ENCODE assay signal across 8 mouse cellular contexts in the genomic region with DNA sequence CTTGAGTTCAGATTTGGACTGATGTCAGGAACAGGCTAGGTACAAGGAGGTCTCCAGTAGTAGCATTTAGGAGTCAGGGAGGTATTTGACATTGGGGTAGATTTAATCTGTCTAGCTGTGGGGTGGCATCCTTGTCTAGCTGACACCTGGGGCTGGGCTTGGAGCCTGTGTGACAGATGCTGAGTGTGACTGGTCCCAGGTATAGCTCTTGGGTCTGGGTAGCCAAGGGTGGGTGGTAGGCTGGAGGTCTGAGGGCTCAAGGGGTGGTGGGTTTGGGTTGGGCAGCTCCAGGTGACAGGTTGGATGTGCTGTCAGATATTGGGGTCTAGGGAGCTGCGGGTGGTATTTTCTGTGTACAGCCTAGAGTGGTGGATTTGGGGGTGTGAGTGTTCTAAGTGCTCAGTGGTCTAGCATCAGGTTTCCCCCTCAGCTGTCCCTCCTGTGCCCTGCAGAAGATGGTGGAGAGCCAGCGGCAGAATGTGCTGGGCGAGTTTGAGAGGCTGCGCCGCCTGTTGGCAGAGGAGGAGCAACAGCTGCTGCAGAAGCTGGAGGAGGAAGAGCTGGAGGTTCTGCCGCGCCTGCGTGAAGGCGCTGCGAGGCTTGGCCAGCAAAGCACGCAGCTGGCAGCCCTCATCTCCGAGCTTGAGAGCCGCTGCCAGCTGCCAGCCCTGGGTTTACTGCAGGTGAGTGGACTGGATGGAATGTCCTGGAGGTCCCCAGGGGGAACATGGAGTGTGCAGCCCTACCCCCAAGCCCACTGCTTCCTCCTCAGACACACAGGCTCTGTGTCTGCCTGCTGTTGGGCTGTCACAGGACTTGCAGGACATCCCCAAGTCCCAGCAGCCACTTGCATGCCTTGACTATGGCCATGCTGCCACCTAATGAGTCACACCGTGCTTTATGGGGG. TPM values are rescaled to one million over a fixed set of nuclear protein-coding genes. Genes with fewer than 3 reads are reported as not detected.
DNase-seq lines count a peak whose midpoint lies in the region; ATAC-seq and TF ChIP-seq lines count a peak whose summit lies in the region.

No protein-coding gene starts in this region.

- no peak overlapping the region for H3K4me2 ChIP-seq in neural tube, embryonic 11.5 days (ENCODE audit: low read depth)

- peak; percentile 90 for TF ChIP-seq CTCF in bone marrow, adult 2 months (IDR thresholded peaks at IDR 0.05; ENCODE audit: control insufficient read depth, insufficient read depth, low read length)

- H3K36me3 ChIP-seq in neural tube, embryonic 11.5 days (ENCODE audit: control insufficient read depth, insufficient read depth, low read length), result peaks cover 8% of the 10 kb centered on the region

- DNase-seq in neural tube, embryonic 11.5 days (ENCODE audit: low spot score), result peak; percentile 49
- no peak for DNase-seq in neural tube, embryonic 10.5 days (ENCODE audit: extremely low spot score, low spot score)
- DNase-seq in gastrocnemius, postnatal 4 days (ENCODE audit: low spot score in 2 of 2), result peak; percentile 42 to 80
- peak; percentile 48 to 72 for DNase-seq in kidney, postnatal 25 days
- peak; percentile 80 for DNase-seq in lung, postnatal 10 days
- DNase-seq in skeletal muscle tissue, adult 2 months (ENCODE audit: low read depth, low spot score), result peak; percentile 95

- H3K4me3 ChIP-seq in neural tube, embryonic 11.5 days (ENCODE audit: low read depth, low read length), result no peak overlapping the region
- H3K4me3 ChIP-seq in bone marrow, adult 2 months (replicated peaks; ENCODE audit: control insufficient read depth, low read depth, low read length), result no peak overlapping the region

- H3K9ac ChIP-seq in neural tube, embryonic 11.5 days (ENCODE audit: low read length), result no peak overlapping the region

- no peak for ATAC-seq in neural tube, embryonic 11.5 days (ENCODE audit: insufficient read depth, low FRiP score, low TSS enrichment)
- ATAC-seq in cerebellum, adult (ENCODE audit: insufficient number of reproducible peaks, low FRiP score, low TSS enrichment), result no peak

- peaks cover 21% of the 10 kb centered on the region for H3K4me1 ChIP-seq in neural tube, embryonic 11.5 days (ENCODE audit: control insufficient read depth, insufficient read depth, low read length)
- peaks cover 11% of the 10 kb centered on the region for H3K4me1 ChIP-seq in bone marrow, adult 2 months (ENCODE audit: control insufficient read depth, insufficient read depth, low read length)

- WGBS in neural tube, embryonic 11.5 days, result 68% methylated on average over 14 of the region's 14 CpGs
- 21% methylated on average over 14 of the region's 14 CpGs for WGBS in bone marrow, adult 2 months

- no peak overlapping the region for H3K27ac ChIP-seq in neural tube, embryonic 11.5 days (ENCODE audit: low read depth, low read length)
- peak overlapping the region; percentile 70 for H3K27ac ChIP-seq in bone marrow, adult 2 months (ENCODE audit: control insufficient read depth, insufficient read depth, low read depth, low read length, poor library complexity)

- no peaks in the 10 kb centered on the region for H3K9me3 ChIP-seq in neural tube, embryonic 11.5 days (ENCODE audit: control insufficient read depth, low read length)

- TF ChIP-seq POLR2A in bone marrow, adult 2 months (IDR thresholded peaks at IDR 0.05; ENCODE audit: borderline replicate concordance, control insufficient read depth, low read depth, low read length), result peak; percentile 68; the same call in 1 of the 2 replicates

- H3K27me3 ChIP-seq in neural tube, embryonic 11.5 days (ENCODE audit: control insufficient read depth, insufficient read depth, low read length), result no peaks in the 10 kb centered on the region

RNA-seq across cellular contexts. Expression of a gene that starts 3.9 kb away (rescaled TPM):
- polyA plus RNA-seq in neural tube, embryonic 11.5 days (2014; fragmentation: Nextera tagmentation; extraction: Ambion mirVana), result 19.5 and 20.8 TPM in 2 replicates
- polyA plus RNA-seq in bone marrow, adult 2 months (2011; ENCODE audit: insufficient read depth, insufficient read length, low replicate concordance, missing spikeins), result 37.2 and 67.8 TPM in 2 replicates
- total RNA-seq in gastrocnemius, postnatal 4 days (2021), result 10 to 100 TPM; 16.7 to 19.6 TPM

RNA-seq across cellular contexts. Expression of a gene that starts 27.3 kb away (rescaled TPM):
- 56.3 and 61.4 TPM in 2 replicates for polyA plus RNA-seq in neural tube, embryonic 11.5 days (2014; fragmentation: Nextera tagmentation; extraction: Ambion mirVana)
- 22.9 and 25.6 TPM in 2 replicates for polyA plus RNA-seq in bone marrow, adult 2 months (2011; ENCODE audit: insufficient read depth, insufficient read length, low replicate concordance, missing spikeins)
- total RNA-seq in gastrocnemius, postnatal 4 days (2021), result 10 to 100 TPM; 37.1 to 42.7 TPM

RNA-seq across cellular contexts. Expression of a gene that starts 27.3 kb away (rescaled TPM):
- 0.74 and 0.88 TPM in 2 replicates for polyA plus RNA-seq in neural tube, embryonic 11.5 days (2014; fragmentation: Nextera tagmentation; extraction: Ambion mirVana)
- polyA plus RNA-seq in bone marrow, adult 2 months (2011; ENCODE audit: insufficient read depth, insufficient read length, low replicate concordance, missing spikeins), result 0.29 TPM in 1 of 2 replicates, not detected in the other
- under 1 TPM; 0.23 to 0.29 TPM for total RNA-seq in gastrocnemius, postnatal 4 days (2021)

RNA-seq across cellular contexts. Expression of a gene that starts 33.1 kb away (rescaled TPM):
- polyA plus RNA-seq in neural tube, embryonic 11.5 days (2014; fragmentation: Nextera tagmentation; extraction: Ambion mirVana), result 75.5 and 84.8 TPM in 2 replicates
- 18.8 and 22.9 TPM in 2 replicates for polyA plus RNA-seq in bone marrow, adult 2 months (2011; ENCODE audit: insufficient read depth, insufficient read length, low replicate concordance, missing spikeins)
- total RNA-seq in gastrocnemius, postnatal 4 days (2021), result 10 to 100 TPM in 1 of 2 experiments, 1 to 10 TPM in 1; 9.8 to 17.0 TPM

RNA-seq across cellular contexts. Expression of a gene that starts 43.1 kb away (rescaled TPM):
- polyA plus RNA-seq in neural tube, embryonic 11.5 days (2014; fragmentation: Nextera tagmentation; extraction: Ambion mirVana), result 460 and 493 TPM in 2 replicates
- 108 and 135 TPM in 2 replicates for polyA plus RNA-seq in bone marrow, adult 2 months (2011; ENCODE audit: insufficient read depth, insufficient read length, low replicate concordance, missing spikeins)
- total RNA-seq in gastrocnemius, postnatal 4 days (2021), result 100 to 1,000 TPM; 161 to 162 TPM
